Mouse (Mus musculus) left cerebral cortex, postnatal 14 days (tissue): Measurements from ENCODE around the gene Upk1a. TPM values are rescaled to one million over a fixed set of nuclear protein-coding genes. Genes with fewer than 3 reads are reported as not detected.

Experiments
- DNase-seq, 2 experiments: peaks; one replicate each; pipeline ENCODE4 v3.0.0; 2021 to 2022; ENCODE audit warnings: low spot score in 2 of 2, mixed read lengths in 1 of 2
- intact Hi-C: fragments of 180-260 bp; cut with DNase I; formaldehyde crosslinking; loops from one replicate; pipeline ENCODE4 v1.15.1; 2025
- total RNA-seq, 2 experiments: library from RNA; stranded (reverse); gene quantifications; 2 replicates each; pipeline ENCODE4 v1.2.3; 2021

The Upk1a gene
- total RNA-seq, 2 experiments from 2014 or later = 0.32 to 0.48 TPM

- intact Hi-C loops = loop anchor here (2.0 kb wide), 1 partner anchor 25 kb away; the partner anchor contains the start of gene Upk1a
These were observed 24.6 kb downstream of the Upk1a start for GRCm38 (mm10) chr7:30587842-30588667.

DNA sequence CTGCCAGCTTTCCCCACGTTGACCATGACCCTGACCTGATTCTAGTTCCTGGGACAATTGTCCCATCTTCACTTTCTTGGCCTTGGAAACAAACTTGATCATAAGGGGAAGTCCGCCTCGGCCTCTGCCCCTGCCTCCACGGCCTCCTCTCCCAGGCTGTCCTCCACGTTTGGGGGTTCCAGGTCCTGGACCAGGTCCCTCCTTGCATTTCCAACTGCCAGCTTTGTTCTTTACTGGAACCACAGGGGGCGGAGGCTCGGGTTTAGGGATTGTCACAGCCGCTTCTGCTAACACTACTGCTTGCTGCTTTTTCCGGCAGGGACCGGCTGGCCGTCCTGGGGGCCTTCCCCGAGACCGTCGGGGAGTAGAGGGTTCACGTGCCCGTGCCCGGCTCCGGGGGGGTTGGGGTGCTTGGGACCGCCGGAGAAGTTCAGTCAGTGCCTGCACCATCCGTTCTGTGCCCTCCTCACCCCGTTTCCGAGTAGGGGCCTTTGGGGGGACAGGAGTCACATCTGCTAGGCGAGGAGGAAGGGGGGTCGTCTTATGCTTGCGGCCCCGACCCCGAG lies 26.1 kb downstream of the Upk1a start:
- intact Hi-C loops = no loop called here
- DNase-seq = no peak

More at GRCm38 (mm10) chr7:30587842-30588667, 24.6 kb downstream of the Upk1a start:
- DNase-seq = peak; percentile 29 to 56

DNA sequence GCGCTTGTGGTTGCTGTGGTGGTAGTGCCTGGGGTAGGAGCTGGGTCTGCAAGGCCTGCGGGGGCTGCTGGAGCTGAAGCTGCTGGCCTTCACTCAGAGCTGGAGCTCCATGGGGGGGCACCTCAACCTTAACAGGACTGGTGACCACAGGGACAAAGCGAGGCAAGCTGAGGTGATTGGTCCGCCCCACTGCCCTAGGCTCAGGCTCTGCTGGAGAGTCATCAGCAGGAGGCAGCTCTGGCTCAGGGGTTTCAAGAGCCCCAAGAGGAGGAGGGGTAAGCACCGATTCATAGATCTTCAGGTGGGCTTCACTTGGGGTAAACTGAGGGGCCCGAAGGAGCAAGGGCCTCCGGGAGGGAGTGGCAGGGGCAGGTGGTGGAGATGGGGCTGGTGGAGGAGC lies 27.5 kb downstream of the Upk1a start:
- no peak for DNase-seq
- intact Hi-C loops = no loop called here

- DNase-seq = no peak
- intact Hi-C loops = no loop called here
These were observed 28.3 kb downstream of the Upk1a start for GRCm38 (mm10) chr7:30584339-30584738.

DNA sequence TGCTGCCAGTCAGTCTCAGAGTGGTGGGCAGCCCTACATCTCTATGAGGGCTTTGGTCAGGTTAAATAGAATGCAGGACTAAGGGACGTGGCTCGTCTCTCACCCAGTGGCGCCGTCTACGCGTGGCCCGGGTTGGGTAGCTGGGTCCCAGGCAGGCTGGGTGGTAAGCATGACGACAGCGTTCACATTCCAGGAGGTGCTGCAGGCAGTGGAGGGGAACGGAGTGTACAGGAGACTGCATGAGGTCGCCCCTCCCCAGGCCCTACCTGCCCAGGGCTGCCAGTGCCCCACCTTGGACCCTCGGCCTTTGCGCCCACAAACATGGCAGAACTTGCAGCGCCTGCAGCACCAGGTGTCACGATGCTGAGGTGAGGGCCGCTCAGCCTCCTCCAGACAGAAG lies 31.1 kb downstream of the Upk1a start:
- intact Hi-C loops = no loop called here
- no peak for DNase-seq

GRCm38 (mm10) chr7:30579950-30580349 lies 32.7 kb downstream of the Upk1a start:
- intact Hi-C loops = no loop called here
- DNase-seq = no peak

DNA sequence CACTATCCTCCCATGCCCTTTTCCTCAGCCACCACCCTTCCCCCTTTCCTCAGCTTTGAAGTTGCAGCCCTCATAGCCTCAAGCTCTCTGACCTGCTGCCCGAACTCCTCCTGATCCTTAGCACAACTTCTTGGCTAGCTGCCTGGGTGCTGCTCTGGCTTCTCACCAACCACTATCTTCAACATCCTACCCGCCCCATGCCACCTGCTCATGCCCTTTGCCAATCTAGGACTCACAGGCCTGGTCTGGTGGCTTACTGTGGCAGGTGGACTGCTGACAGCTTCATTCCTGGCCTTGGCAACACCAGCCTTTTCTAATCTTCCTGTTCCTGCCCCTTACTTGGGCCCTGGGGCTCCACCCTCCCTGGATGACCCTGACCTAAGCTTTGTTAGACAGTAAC lies 39.7 kb downstream of the Upk1a start:
- intact Hi-C loops = no loop called here
- DNase-seq = no peak

- DNase-seq = no peak
These were observed 40.3 kb downstream of the Upk1a start for GRCm38 (mm10) chr7:30572389-30572788.

DNA sequence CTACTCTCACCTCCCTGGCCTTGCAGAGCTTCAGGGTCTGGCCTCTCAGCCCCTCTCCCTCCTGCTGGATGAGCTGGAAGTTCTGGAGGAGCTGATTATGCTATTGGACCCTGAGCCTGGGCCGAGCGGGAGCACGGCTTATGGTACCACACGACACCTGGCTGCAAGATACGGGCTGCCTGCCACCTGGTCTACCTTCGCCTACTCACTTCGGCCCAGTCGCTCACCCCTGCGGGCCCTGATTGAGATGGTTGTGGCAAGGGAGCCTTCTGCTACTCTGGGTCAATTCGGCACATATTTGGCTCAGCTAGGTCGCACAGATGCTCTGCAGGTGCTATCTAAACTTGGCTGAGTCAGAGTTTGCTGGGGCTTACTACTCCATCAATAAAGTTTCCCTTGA lies 45.1 kb downstream of the Upk1a start:
- intact Hi-C loops = no loop called here
- no peak for DNase-seq

More at GRCm38 (mm10) chr7:30572389-30572788, 40.3 kb downstream of the Upk1a start:
- intact Hi-C loops = no loop called here

- no peak for DNase-seq
- intact Hi-C loops = no loop called here
These were observed 46.6 kb downstream of the Upk1a start for GRCm38 (mm10) chr7:30566033-30566432.

GRCm38 (mm10) chr7:30564970-30565571 lies 47.6 kb downstream of the Upk1a start, which contains the start of gene Igflr1:
Igflr1 (plus strand) TSS chr7:30565427.
- DNase-seq = no peak
- intact Hi-C loops = no loop called here

- intact Hi-C loops = no loop called here
These were observed 48.8 kb downstream of the Upk1a start for GRCm38 (mm10) chr7:30563906-30564280.

GRCm38 (mm10) chr7:30563117-30563905 lies 49.3 kb downstream of the Upk1a start, which contains the start of the genes U2af1l4, Gm49396 and Psenen:
U2af1l4 (plus strand) TSS chr7:30563301.
Gm49396 (plus strand) TSS chr7:30563344.
Psenen (minus strand) TSS chr7:30563627.
- DNase-seq = peak; percentile 97 to 98

More at GRCm38 (mm10) chr7:30563906-30564280, 48.8 kb downstream of the Upk1a start:
- DNase-seq = no peak

DNA sequence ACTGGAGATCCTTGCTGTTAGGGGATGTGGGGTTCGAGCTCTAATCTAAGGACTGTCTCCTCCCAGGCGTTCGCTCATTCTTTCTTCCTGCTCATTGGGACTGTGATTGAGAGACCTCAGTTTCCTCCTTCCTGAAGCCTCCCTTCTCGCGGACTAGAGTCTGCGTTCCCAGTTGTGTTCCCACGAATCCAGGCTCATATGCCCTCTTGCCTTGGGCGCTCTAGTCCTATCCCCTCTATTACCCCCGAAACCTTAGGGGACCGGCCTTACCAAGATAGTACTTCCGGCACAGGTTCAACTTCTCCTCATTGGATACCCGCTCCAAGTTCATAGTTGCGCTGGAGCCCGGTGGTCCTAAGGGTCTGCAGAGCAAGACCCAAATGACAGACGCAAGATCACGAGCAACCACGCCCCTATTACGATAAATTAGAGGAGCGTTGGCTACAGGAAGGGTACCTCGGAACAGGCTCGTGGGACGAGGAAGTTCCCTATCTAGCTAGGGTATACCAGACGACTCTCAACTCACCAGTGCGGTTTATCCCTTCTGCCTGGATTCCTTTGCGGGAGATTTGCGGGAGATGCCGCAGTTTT lies 50.0 kb downstream of the Upk1a start:
- intact Hi-C loops = no loop called here
- no peak for DNase-seq

More at GRCm38 (mm10) chr7:30563117-30563905, 49.3 kb downstream of the Upk1a start, which contains the start of the genes U2af1l4, Gm49396 and Psenen:
- intact Hi-C loops = no loop called here

GRCm38 (mm10) chr7:30560296-30560695 lies 52.4 kb downstream of the Upk1a start:
- no peak for DNase-seq
- intact Hi-C loops = no loop called here

DNA sequence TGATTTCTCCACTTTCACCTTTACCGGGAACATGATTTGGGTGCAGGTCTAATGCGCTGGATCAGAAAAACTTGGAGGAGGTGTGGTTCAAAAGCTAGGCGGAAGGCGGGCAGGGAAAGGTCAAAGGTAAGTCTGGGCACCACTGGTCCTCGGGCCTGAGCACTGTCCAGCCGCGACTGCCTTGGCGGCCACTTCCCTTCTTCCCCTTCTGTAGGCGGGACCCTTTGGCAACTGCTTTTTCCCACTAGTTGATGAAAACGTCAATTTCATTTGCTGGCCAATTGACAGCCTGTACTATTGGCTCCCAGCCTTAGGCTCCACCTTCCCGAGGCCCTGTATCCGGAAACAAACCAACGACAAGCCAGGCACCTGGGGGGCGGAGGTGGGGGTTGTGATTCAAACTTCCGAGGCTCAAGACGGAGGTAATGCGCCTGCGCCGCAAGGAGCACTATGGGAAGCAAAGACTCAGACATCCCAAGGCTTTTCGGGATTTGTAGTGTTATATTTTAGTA lies 53.1 kb downstream of the Upk1a start, which contains the start of gene Lin37:
Gene Lin37, minus strand, starts transcription at position 396 of the 512 bp plus-strand sequence.
- intact Hi-C loops = no loop called here
- peak; percentile 99 for DNase-seq

GRCm38 (mm10) chr7:30558656-30559442 lies 53.8 kb downstream of the Upk1a start:
- no peak for DNase-seq
- intact Hi-C loops = no loop called here
